Mouse (Mus musculus) forebrain, embryonic 11.5 days (tissue): ENCODE measurements around the gene Rundc3a. TPM values are rescaled to one million over a fixed set of nuclear protein-coding genes. Genes with fewer than 3 reads are reported as not detected.
A peak's percentile ranks its signal among the peaks of the same experiment; 100 is the strongest.

Source experiments
- ATAC-seq: fragments of 200-750 bp; cut with Nextera tagmentation; replicated peaks from 2 replicates; pipeline ENCODE4 v1.8.0; 2017; ENCODE audit warnings: moderate TSS enrichment; ENCODE audit not compliant: low FRiP score
- DNase-seq: peaks from one replicate; pipeline ENCODE4 v3.0.0-alpha.2; 2017; ENCODE audit warnings: low spot score
- H3K27ac ChIP-seq: fragments of 300-500 bp; sonication (generic); 2 replicates; pipeline ENCODE4 v1.5.1; 2014; ENCODE audit warnings: low read depth, low read length
- H3K27me3 ChIP-seq: fragments of 300-500 bp; sonication (generic); 2 replicates; pipeline ENCODE4 v1.6.1; 2014; ENCODE audit warnings: mild to moderate bottlenecking, low read length, mixed read lengths; ENCODE audit not compliant: control insufficient read depth, insufficient read depth
- H3K36me3 ChIP-seq: fragments of 300-500 bp; sonication (generic); 2 replicates; pipeline ENCODE4 v1.6.1; 2014; ENCODE audit warnings: mild to moderate bottlenecking, low read length, moderate library complexity, mixed read lengths; ENCODE audit not compliant: control insufficient read depth, insufficient read depth
- H3K4me1 ChIP-seq: fragments of 300-500 bp; sonication (generic); replicated peaks from 2 replicates; pipeline ENCODE4 v1.6.1; 2014; ENCODE audit warnings: low read length, mixed read lengths; ENCODE audit not compliant: control insufficient read depth, insufficient read depth
- H3K4me2 ChIP-seq: fragments of 300-500 bp; sonication (generic); 2 replicates; pipeline ENCODE4 v1.6.1; 2014; ENCODE audit warnings: low read depth, mild to moderate bottlenecking, low read length, moderate library complexity, mixed read lengths; ENCODE audit not compliant: severe bottlenecking
- H3K4me3 ChIP-seq: fragments of 300-500 bp; sonication (generic); 2 replicates; pipeline ENCODE4 v1.5.1; 2014; ENCODE audit warnings: low read depth, low read length
- H3K9ac ChIP-seq: fragments of 300-500 bp; sonication (generic); 2 replicates; pipeline ENCODE4 v1.6.1; 2014; ENCODE audit warnings: low read length
- H3K9me3 ChIP-seq: fragments of 300-500 bp; sonication (generic); 2 replicates; pipeline ENCODE4 v1.6.1; 2016; ENCODE audit warnings: low read length, mixed read lengths; ENCODE audit not compliant: control insufficient read depth
- WGBS: fragments of 180-500 bp; shearing (Covaris S2); extraction: QIAGEN DNeasy Blood & Tissue Kit; methylation state at CpG from one replicate; pipeline ENCODE4 v1.1.7; 2014; 5-methylcytosine and 5-hydroxymethylcytosine counted together
- polyA plus RNA-seq: library from polyadenylated mRNA; unstranded; fragments of >200 nt; fragmentation: Nextera tagmentation; extraction: Ambion mirVana; gene quantifications from 2 replicates; pipeline ENCODE4 v1.2.1, GENCODE M21; 2014

The Rundc3a gene
- polyA plus RNA-seq, 1 experiment from 2014 or later, result 35.4 TPM

- Histone ChIP-seq H3K4me3 (no peak overlapping the region), H3K4me2 (no peak overlapping the region), H3K4me1 (peaks cover 34% of the 10 kb centered on the region), H3K36me3 (peaks cover 4% of the 10 kb centered on the region), H3K27me3 (peaks cover 9% of the 10 kb centered on the region), H3K9me3 (no peaks in the 10 kb centered on the region), H3K27ac (no peak overlapping the region), H3K9ac (no peak overlapping the region)
- 83% methylated on average over 3 of the region's 3 CpGs for WGBS
- DNase-seq (no peak), ATAC-seq (no peak)
These were observed 48.2 kb downstream of the Rundc3a start for GRCm38 (mm10) chr11:102441434-102441833.

GRCm38 (mm10) chr11:102442089-102442488 lies 48.9 kb downstream of the Rundc3a start:
- Histone ChIP-seq H3K9ac (no peak overlapping the region), H3K27ac (no peak overlapping the region), H3K4me2 (no peak overlapping the region), H3K36me3 (peaks cover 4% of the 10 kb centered on the region), H3K27me3 (peaks cover 9% of the 10 kb centered on the region), H3K9me3 (no peaks in the 10 kb centered on the region), H3K4me3 (no peak overlapping the region), H3K4me1 (peaks cover 32% of the 10 kb centered on the region)
- ATAC-seq (no peak), DNase-seq (no peak)
- WGBS, result 90% methylated on average over 6 of the region's 6 CpGs

- no peak for ATAC-seq
- H3K36me3 ChIP-seq, result peaks cover 4% of the 10 kb centered on the region
- H3K4me3 ChIP-seq, result no peak overlapping the region
These were observed 50.5 kb downstream of the Rundc3a start for GRCm38 (mm10) chr11:102443740-102444139.

GRCm38 (mm10) chr11:102444321-102444720 lies 51.1 kb downstream of the Rundc3a start:
- H3K4me1 ChIP-seq, result peaks cover 25% of the 10 kb centered on the region

More at GRCm38 (mm10) chr11:102443740-102444139, 50.5 kb downstream of the Rundc3a start:
- H3K4me2 ChIP-seq, result no peak overlapping the region
- H3K9ac ChIP-seq, result no peak overlapping the region
- no peaks in the 10 kb centered on the region for H3K9me3 ChIP-seq
- H3K4me1 ChIP-seq, result peaks cover 25% of the 10 kb centered on the region
- H3K27ac ChIP-seq, result no peak overlapping the region
- H3K27me3 ChIP-seq, result peaks cover 9% of the 10 kb centered on the region
- no peak for DNase-seq
- WGBS, result 69% methylated on average over 12 of the region's 12 CpGs

GRCm38 (mm10) chr11:102444781-102445180 lies 51.6 kb downstream of the Rundc3a start:
- Histone ChIP-seq H3K36me3 (peaks cover 4% of the 10 kb centered on the region; the same call in 1 of the 2 replicates), H3K9ac (no peak overlapping the region), H3K4me1 (peaks cover 25% of the 10 kb centered on the region), H3K4me3 (no peak overlapping the region), H3K4me2 (peak overlapping the region; percentile 79; the same call in 1 of the 2 replicates), H3K27ac (no peak overlapping the region), H3K27me3 (peaks cover 6% of the 10 kb centered on the region; the same call in 1 of the 2 replicates), H3K9me3 (no peaks in the 10 kb centered on the region)
- ATAC-seq, result no peak
- WGBS, result 6% methylated on average over 6 of the region's 6 CpGs
- DNase-seq, result no peak

More at GRCm38 (mm10) chr11:102444321-102444720, 51.1 kb downstream of the Rundc3a start:
- Histone ChIP-seq H3K27me3 (peaks cover 7% of the 10 kb centered on the region; the same call in 1 of the 2 replicates), H3K27ac (no peak overlapping the region), H3K4me3 (no peak overlapping the region), H3K36me3 (peaks cover 4% of the 10 kb centered on the region), H3K9me3 (no peaks in the 10 kb centered on the region), H3K9ac (no peak overlapping the region), H3K4me2 (no peak overlapping the region)
- 72% methylated on average over 3 of the region's 3 CpGs for WGBS
- ATAC-seq (no peak), DNase-seq (no peak)

- Histone ChIP-seq H3K9ac (0 out of 2 replicates have a peak overlapping the region, but pooled peaks have one; percentile 9), H3K9me3 (no peaks in the 10 kb centered on the region), H3K27ac (no peak overlapping the region), H3K27me3 (peaks cover 6% of the 10 kb centered on the region; the same call in 1 of the 2 replicates), H3K4me3 (peak overlapping the region; percentile 93), H3K4me1 (peaks cover 25% of the 10 kb centered on the region), H3K4me2 (peak overlapping the region; percentile 79), H3K36me3 (peaks cover 4% of the 10 kb centered on the region; the same call in 1 of the 2 replicates)
- DNase-seq, result no peak
- WGBS, result 9% methylated on average over 10 of the region's 10 CpGs
- no peak for ATAC-seq
These were observed 52.2 kb downstream of the Rundc3a start for GRCm38 (mm10) chr11:102445264-102445890.

- Histone ChIP-seq H3K4me1 (peaks cover 25% of the 10 kb centered on the region), H3K4me2 (peak overlapping the region; percentile 79), H3K9me3 (no peaks in the 10 kb centered on the region), H3K4me3 (peak overlapping the region; percentile 93), H3K27ac (no peak overlapping the region), H3K27me3 (peaks cover 6% of the 10 kb centered on the region; the same call in 1 of the 2 replicates), H3K36me3 (peaks cover 4% of the 10 kb centered on the region; the same call in 1 of the 2 replicates), H3K9ac (peak overlapping the region; percentile 96)
- DNase-seq (no peak), ATAC-seq (no peak)
- 16% methylated on average over 7 of the region's 7 CpGs for WGBS
These were observed 52.7 kb downstream of the Rundc3a start for GRCm38 (mm10) chr11:102445891-102446361.

- H3K9ac ChIP-seq, result peak overlapping the region; percentile 96
- H3K4me1 ChIP-seq, result peaks cover 25% of the 10 kb centered on the region
- H3K9me3 ChIP-seq, result no peaks in the 10 kb centered on the region
- H3K27me3 ChIP-seq, result peaks cover 6% of the 10 kb centered on the region; the same call in 1 of the 2 replicates
- H3K36me3 ChIP-seq, result peaks cover 4% of the 10 kb centered on the region; the same call in 1 of the 2 replicates
- DNase-seq (peak; percentile 85), ATAC-seq (peak; percentile 71)
- peak overlapping the region; percentile 93 for H3K4me3 ChIP-seq
- peak overlapping the region; percentile 79 for H3K4me2 ChIP-seq
- peak overlapping the region; percentile 93 for H3K27ac ChIP-seq
- WGBS, result under 1% methylated on average over 43 of the region's 49 CpGs
These were observed 53.6 kb downstream of the Rundc3a start for GRCm38 (mm10) chr11:102446581-102447461.
